Mouse (Mus musculus) myocyte (in vitro differentiated cells): Measurements from ENCODE around the gene Trib3. TPM values are rescaled to one million over a fixed set of nuclear protein-coding genes. Genes with fewer than 3 reads are reported as not detected.

ENCODE experiments used
- H3K27me3 ChIP-seq: one replicate; pipeline ENCODE4 v1.6.1; 2011; ENCODE audit not compliant: control insufficient read depth, insufficient read depth, insufficient read length
- H3K36me3 ChIP-seq: one replicate; pipeline ENCODE4 v1.6.1; 2011; ENCODE audit not compliant: control insufficient read depth, insufficient read depth
- H3K4me2 ChIP-seq: one replicate; pipeline ENCODE4 v1.6.1; 2011; ENCODE audit warnings: low read depth, control low read depth
- H3K4me3 ChIP-seq: one replicate; pipeline ENCODE4 v1.5.1; 2011; ENCODE audit warnings: mild to moderate bottlenecking, control low read depth, moderate library complexity
- H3K79me2 ChIP-seq: one replicate; pipeline ENCODE4 v1.6.1; 2011; ENCODE audit not compliant: control insufficient read depth, insufficient read depth
- H3ac ChIP-seq: one replicate; pipeline ENCODE4 v1.6.1; 2011; ENCODE audit not compliant: control insufficient read depth, insufficient read length
- CEBPB ChIP-seq: IDR thresholded peaks from 2 replicates; pipeline ENCODE4 v1.6.1; 2011; ENCODE audit warnings: mild to moderate bottlenecking, moderate library complexity; ENCODE audit not compliant: poor library complexity, insufficient read depth, severe bottlenecking
- E2F4 ChIP-seq: IDR thresholded peaks from one replicate; pipeline ENCODE4 v1.6.1; 2011; ENCODE audit warnings: mild to moderate bottlenecking, control low read depth, moderate library complexity; ENCODE audit not compliant: insufficient read depth
- MAX ChIP-seq: IDR thresholded peaks from one replicate; pipeline ENCODE4 v1.6.1; 2011; ENCODE audit warnings: low read depth, mild to moderate bottlenecking, control low read depth
- MYOD1 ChIP-seq, 3 experiments: IDR thresholded peaks; one replicate each; pipeline ENCODE4 v1.6.1; 2011; ENCODE audit warnings: control low read depth in 2 of 3, low read depth in 2 of 3, mild to moderate bottlenecking in 2 of 3, moderate library complexity in 1 of 3; ENCODE audit not compliant: insufficient read length in 2 of 3, control insufficient read depth in 1 of 3
- MYOG ChIP-seq, 3 experiments: IDR thresholded peaks; one replicate each; pipeline ENCODE4 v1.6.1; 2011; ENCODE audit warnings: control low read depth in 2 of 3, low read depth in 2 of 3, mild to moderate bottlenecking in 2 of 3; ENCODE audit not compliant: insufficient read length in 2 of 3, control insufficient read depth in 1 of 3, insufficient read depth in 1 of 3
- POLR2A ChIP-seq: IDR thresholded peaks from one replicate; pipeline ENCODE4 v1.6.1; 2011; ENCODE audit warnings: low read depth, mild to moderate bottlenecking, control low read depth, moderate library complexity; ENCODE audit not compliant: insufficient read length
- POLR2AphosphoS2 ChIP-seq: IDR thresholded peaks from one replicate; pipeline ENCODE4 v1.6.1; 2011; ENCODE audit warnings: low read depth, control low read depth; ENCODE audit not compliant: insufficient read length
- REST ChIP-seq: IDR thresholded peaks from one replicate; pipeline ENCODE4 v1.6.1; 2011; ENCODE audit warnings: mild to moderate bottlenecking, control low read depth, moderate library complexity; ENCODE audit not compliant: insufficient read depth, insufficient read length
- SRF ChIP-seq: IDR thresholded peaks from one replicate; pipeline ENCODE4 v1.6.1; 2011; ENCODE audit warnings: low read depth; ENCODE audit not compliant: control insufficient read depth, insufficient read length
- TCF12 ChIP-seq: IDR thresholded peaks from one replicate; pipeline ENCODE4 v1.6.1; 2011; ENCODE audit warnings: mild to moderate bottlenecking, control low read depth; ENCODE audit not compliant: poor library complexity, insufficient read depth, severe bottlenecking
- TCF3 ChIP-seq: IDR thresholded peaks from one replicate; pipeline ENCODE4 v1.6.1; 2011; ENCODE audit warnings: low read depth, control low read depth; ENCODE audit not compliant: insufficient read length
- USF1 ChIP-seq: IDR thresholded peaks from one replicate; pipeline ENCODE4 v1.6.1; 2011; ENCODE audit warnings: low read depth, mild to moderate bottlenecking, control low read depth, moderate library complexity
- polyA plus RNA-seq: library from polyadenylated mRNA; unstranded; fragments of >200 nt; fragmentation: generic; extraction: Trizol; gene quantifications from one replicate; pipeline ENCODE4 v1.2.1, GENCODE M21; 2012; ENCODE audit warnings: missing spikeins

Gene Trib3
- polyA plus RNA-seq, 1 experiment = 410 TPM

GRCm38 (mm10) chr2:152321558-152321957 lies 22.3 kb downstream of the Trib3 start:
- H3K4me2 ChIP-seq = no peak overlapping the region
- no peaks in the 10 kb centered on the region for H3K27me3 ChIP-seq
- no peak overlapping the region for H3ac ChIP-seq
- H3K36me3 ChIP-seq = peaks cover 9% of the 10 kb centered on the region
- TF ChIP-seq POLR2AphosphoS2 = no peak
- TF ChIP-seq MYOD1 (IDR thresholded peaks at IDR 0.05; ENCODE audit: control insufficient read depth in 1 of 3, insufficient read length in 2 of 3, low read depth in 2 of 3) = peak in 2 of 3 experiments; percentile 84 to 94
- TF ChIP-seq TCF12 = peak; percentile 8
- peak; percentile 62 for TF ChIP-seq TCF3
- peak; percentile 53 to 95 (median 92) for TF ChIP-seq MYOG (IDR thresholded peaks at IDR 0.05; ENCODE audit: control insufficient read depth in 1 of 3, insufficient read depth in 1 of 3, insufficient read length in 2 of 3, low read depth in 2 of 3)
- no peak overlapping the region for H3K4me3 ChIP-seq
- H3K79me2 ChIP-seq = no peaks in the 10 kb centered on the region

GRCm38 (mm10) chr2:152317054-152317453 lies 26.8 kb downstream of the Trib3 start:
- Histone ChIP-seq H3ac (no peak overlapping the region), H3K27me3 (no peaks in the 10 kb centered on the region), H3K4me3 (no peak overlapping the region), H3K36me3 (peaks cover 20% of the 10 kb centered on the region), H3K4me2 (no peak overlapping the region), H3K79me2 (no peaks in the 10 kb centered on the region)
- no peak for TF ChIP-seq POLR2AphosphoS2
- TF ChIP-seq TCF3 = no peak
- no peak for TF ChIP-seq POLR2A
- TF ChIP-seq MYOG (IDR thresholded peaks at IDR 0.05; ENCODE audit: control insufficient read depth in 1 of 3, insufficient read depth in 1 of 3, insufficient read length in 2 of 3, low read depth in 2 of 3) = no peak
- no peak for TF ChIP-seq REST

GRCm38 (mm10) chr2:152313926-152314325 lies 29.9 kb downstream of the Trib3 start:
- Histone ChIP-seq H3K27me3 (no peaks in the 10 kb centered on the region), H3K4me2 (no peak overlapping the region), H3ac (no peak overlapping the region), H3K36me3 (peaks cover 26% of the 10 kb centered on the region), H3K79me2 (no peaks in the 10 kb centered on the region), H3K4me3 (no peak overlapping the region)
- TF ChIP-seq MYOG (IDR thresholded peaks at IDR 0.05; ENCODE audit: control insufficient read depth in 1 of 3, insufficient read depth in 1 of 3, insufficient read length in 2 of 3, low read depth in 2 of 3) = no peak
- TF ChIP-seq MYOD1 (IDR thresholded peaks at IDR 0.05; ENCODE audit: control insufficient read depth in 1 of 3, insufficient read length in 2 of 3, low read depth in 2 of 3) = no peak
- no peak for TF ChIP-seq MAX
- no peak for TF ChIP-seq TCF3
- TF ChIP-seq E2F4 = no peak
- TF ChIP-seq TCF12 = no peak
- no peak for TF ChIP-seq USF1
- no peak for TF ChIP-seq SRF
- no peak for TF ChIP-seq POLR2AphosphoS2
- no peak for TF ChIP-seq REST
- no peak for TF ChIP-seq CEBPB
- TF ChIP-seq POLR2A = no peak

- H3ac ChIP-seq = no peak overlapping the region
- no peak for TF ChIP-seq USF1
- peak; percentile 27 for TF ChIP-seq POLR2AphosphoS2
- H3K4me3 ChIP-seq = no peak overlapping the region
- no peaks in the 10 kb centered on the region for H3K27me3 ChIP-seq
- H3K79me2 ChIP-seq = no peaks in the 10 kb centered on the region
- H3K4me2 ChIP-seq = no peak overlapping the region
- peaks cover 35% of the 10 kb centered on the region for H3K36me3 ChIP-seq
Observed at GRCm38 (mm10) chr2:152312996-152313395, 30.8 kb downstream of the Trib3 start.

- TF ChIP-seq MYOD1 (IDR thresholded peaks at IDR 0.05; ENCODE audit: control insufficient read depth in 1 of 3, insufficient read length in 2 of 3, low read depth in 2 of 3) (no peak), MYOG (IDR thresholded peaks at IDR 0.05; ENCODE audit: control insufficient read depth in 1 of 3, insufficient read depth in 1 of 3, insufficient read length in 2 of 3, low read depth in 2 of 3) (no peak), E2F4 (no peak), TCF3 (no peak), MAX (no peak), REST (no peak)
- Histone ChIP-seq H3K4me3 (no peak overlapping the region), H3K4me2 (no peak overlapping the region), H3ac (no peak overlapping the region), H3K36me3 (peaks cover 38% of the 10 kb centered on the region), H3K79me2 (no peaks in the 10 kb centered on the region), H3K27me3 (no peaks in the 10 kb centered on the region)
Observed at GRCm38 (mm10) chr2:152307186-152307585, 36.6 kb downstream of the Trib3 start.

DNA sequence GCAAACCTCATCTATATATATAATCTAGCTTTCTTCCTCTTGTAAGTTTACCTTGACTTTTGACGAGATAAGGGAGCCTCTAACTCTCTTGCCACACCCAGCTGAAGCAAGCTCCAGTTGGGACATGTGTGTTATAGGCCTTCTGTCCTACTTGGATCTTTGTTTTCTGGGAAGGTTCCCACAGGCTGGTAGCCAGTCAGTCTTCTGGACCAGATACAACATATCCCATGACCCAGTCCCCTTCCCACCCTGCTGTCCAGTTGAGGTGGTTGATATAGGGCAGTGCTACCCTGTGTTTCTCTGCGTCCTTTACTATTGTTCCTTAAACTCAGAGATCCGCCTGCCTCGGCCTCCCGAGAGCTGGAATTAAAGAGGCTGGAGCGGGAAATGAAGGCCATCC lies 38.4 kb downstream of the Trib3 start:
- Histone ChIP-seq H3K4me3 (no peak overlapping the region), H3K27me3 (no peaks in the 10 kb centered on the region), H3K4me2 (no peak overlapping the region), H3ac (no peak overlapping the region), H3K36me3 (peaks cover 32% of the 10 kb centered on the region), H3K79me2 (peaks cover 10% of the 10 kb centered on the region)
- TF ChIP-seq USF1 (no peak), SRF (no peak)
